Mouse (Mus musculus): ENCODE measurements at regions not wholly inside any gene's neighbourhood (a gene's known extent, or its start where the extent isn't known, plus 50 kb on each side); places are given as distances from the start of the nearest gene placed in this dataset.

- DNase-seq, result peak; percentile 25 to 43
- intact Hi-C loops (cut with DNase I), result loop anchor here (5.0 to 10.0 kb wide), 2 partner anchors 41 to 256 kb away; partner anchors contain the start of gene Cr1l
These were observed 60.2 kb upstream of the Cd34 start for GRCm38 (mm10) chr1:194878440-194878839.

- intact Hi-C loops (cut with DNase I), result loop anchor here (1.0 to 10.0 kb wide), 4 partner anchors 42 to 255 kb away; partner anchors contain the start of gene Cr1l
- DNase-seq, result peak; percentile 97 to 99
These were observed 59.0 kb upstream of the Cd34 start for GRCm38 (mm10) chr1:194879324-194880233.

GRCm38 (mm10) chr1:194881556-194882223, 56.9 kb upstream of the Cd34 start:
- DNase-seq, result no peak
- intact Hi-C loops (cut with DNase I), result no loop called here

GRCm38 (mm10) chr1:194885071-194885686, 53.4 kb upstream of the Cd34 start:
- DNase-seq, result peak; percentile 67 to 73
- intact Hi-C loops (cut with DNase I), result no loop called here

GRCm38 (mm10) chr1:194885687-194886077, 52.9 kb upstream of the Cd34 start:
- intact Hi-C loops (cut with DNase I), result no loop called here
- DNase-seq, result peak; percentile 94 to 95
